Mouse (Mus musculus): Measurements from ENCODE around the gene Lcn8.
"Not testable (repeated sequence)": the region's sequence is repeated elsewhere in the genome, so short reads cannot be mapped to it uniquely, and the experiment has no call there.

Lcn8 gene

DNA sequence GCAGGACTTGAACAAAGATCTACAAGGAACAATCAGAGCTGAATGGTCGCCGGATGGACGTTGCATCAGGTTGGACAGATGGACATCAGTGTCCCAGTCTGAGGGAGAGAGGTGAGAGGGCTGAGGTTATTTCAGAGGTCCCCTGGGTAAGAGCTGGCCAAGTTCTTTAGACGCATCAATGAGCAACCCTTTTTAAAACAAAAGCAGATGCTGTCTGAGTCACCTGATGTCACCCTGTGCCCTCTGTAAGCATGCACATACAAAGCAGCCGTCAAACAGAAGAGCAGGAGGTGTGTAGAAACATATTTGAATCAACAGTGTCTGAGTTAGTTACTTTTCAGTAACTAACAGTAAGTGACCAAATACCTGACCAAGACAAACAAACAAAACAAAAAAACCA is 11.2 kb downstream of the Lcn8 start:
- DNase-seq (ENCODE audit: low read depth, low spot score) = no peak

DNA sequence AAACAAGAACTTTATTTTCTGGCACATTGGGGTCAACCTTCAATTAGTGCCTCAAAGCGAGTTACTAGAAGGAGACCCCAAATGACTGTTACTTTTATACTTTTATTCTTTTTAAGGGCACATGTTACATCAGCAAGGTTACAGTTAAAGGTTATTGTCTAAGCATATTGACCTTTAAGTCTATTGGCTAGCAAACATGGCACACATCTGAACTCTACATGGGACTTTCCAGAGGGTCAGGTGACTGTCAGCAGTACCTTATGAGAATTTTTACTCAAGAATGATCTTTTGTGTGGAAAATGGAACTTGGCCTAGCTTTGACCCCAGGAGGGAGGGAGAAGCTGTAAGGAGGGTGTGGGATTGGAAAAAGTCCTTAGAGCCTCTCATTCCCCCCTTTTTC is 13.6 kb downstream of the Lcn8 start:
- no peak for DNase-seq (ENCODE audit: low read depth, low spot score)

DNA sequence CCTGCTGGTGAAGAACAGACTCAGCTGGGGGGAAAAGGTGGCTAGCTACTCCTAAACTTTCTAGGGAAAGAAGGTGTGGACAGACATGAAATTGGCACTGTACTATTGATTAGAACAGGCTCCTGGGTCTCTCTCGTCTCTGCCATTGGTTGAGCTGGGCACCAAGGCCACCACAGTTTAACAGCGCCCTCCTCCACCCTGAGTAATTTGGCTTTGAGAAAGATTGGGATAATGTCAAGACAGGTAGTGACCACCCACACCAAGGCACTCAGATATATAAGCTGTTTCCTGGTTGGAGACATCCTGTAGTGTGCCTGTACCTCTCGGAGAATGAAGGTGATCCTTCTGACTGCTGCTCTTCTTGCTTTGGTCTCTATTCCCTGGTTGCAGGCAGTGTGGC is 23.6 kb downstream of the Lcn8 start, which contains the start of gene Lcn6:
Gene Lcn6, plus strand, starts transcription at position 301 of the 400 bp plus-strand sequence.
- DNase-seq (ENCODE audit: low read depth, low spot score) = no peak

DNA sequence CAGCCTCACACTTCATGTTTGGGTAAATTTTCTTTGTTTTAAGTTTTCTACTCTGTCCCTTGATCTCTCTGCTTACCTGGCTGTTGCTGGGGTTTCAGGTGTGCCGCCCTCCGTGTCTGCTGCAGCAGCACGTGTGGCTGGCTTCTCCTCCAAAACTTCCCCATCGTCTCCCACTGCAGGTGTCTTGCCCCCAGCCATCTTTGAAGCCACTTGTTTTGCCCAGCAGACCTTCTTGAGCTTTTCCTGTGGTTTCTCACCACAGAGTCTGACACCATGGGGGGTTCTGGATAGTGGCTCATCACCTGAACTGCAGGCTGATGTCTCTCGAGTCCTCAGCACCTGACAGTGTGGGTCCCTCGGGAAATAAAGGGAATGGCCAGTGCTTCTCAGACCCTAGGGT is 26.6 kb downstream of the Lcn8 start:
- DNase-seq (ENCODE audit: low read depth, low spot score) = no peak

DNA sequence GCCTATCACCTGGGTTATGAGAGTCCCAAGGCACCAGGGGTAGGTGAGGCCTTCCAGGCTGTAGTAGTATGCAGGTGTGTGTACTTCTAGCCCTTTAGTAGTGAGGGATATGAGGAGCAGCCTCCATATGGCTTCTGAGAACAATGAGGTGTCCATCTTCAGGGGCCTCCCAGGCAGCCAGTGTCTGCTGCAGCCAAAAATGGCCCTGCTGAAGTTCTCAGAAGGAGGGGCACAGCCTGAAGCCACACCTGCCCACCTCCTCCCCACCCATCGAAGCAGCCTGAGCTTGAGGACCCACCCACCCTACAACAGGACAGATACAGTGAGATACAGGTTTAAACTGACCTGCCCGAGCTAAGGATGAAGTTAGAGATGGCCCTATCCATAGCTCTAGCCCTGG is 29.5 kb downstream of the Lcn8 start, which contains the start of gene Lcn10:
Gene Lcn10, plus strand, starts transcription at position 301 of the 400 bp plus-strand sequence.
- DNase-seq (ENCODE audit: low read depth, low spot score) = no peak

DNA sequence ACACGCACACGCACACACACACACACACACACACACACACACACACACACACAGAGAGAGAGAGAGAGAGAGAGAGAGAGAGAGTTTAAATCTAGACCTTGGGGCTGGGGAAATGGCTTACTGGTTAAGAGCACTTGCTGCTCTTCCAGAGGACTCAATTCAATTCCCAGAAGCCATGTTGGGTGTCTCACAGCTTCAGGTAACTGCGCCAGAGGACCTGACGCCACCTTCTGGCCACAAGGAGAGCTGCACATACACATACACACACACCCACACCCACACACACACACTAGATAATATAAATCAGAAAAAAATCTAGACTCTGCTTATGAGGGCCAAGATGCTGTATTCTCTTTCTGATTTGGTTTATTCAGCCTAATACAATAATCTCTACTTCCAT is 34.0 kb downstream of the Lcn8 start:
- peak; percentile 38 for DNase-seq (ENCODE audit: low read depth, low spot score)

DNA sequence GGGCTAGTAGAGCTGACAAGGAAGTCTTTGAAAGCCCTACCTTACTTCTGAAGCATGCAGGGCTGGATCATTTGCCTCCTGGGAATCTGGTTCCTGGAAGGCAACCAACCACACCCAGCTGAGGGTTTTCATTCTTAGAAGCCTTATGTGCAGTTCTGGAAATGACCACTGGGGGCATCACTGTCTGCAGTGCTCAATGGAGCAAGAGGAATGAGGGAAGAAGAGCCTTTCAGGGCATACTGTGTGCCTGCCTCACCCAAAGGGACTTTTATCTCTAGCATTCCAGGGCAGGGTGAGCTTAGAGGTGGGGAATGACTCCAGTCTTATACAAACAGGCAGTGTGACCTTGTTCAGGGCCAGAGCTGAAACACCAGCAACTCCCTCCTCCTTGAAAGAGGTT is 41.7 kb downstream of the Lcn8 start:
- DNase-seq (ENCODE audit: low read depth, low spot score) = peak; percentile 90

DNA sequence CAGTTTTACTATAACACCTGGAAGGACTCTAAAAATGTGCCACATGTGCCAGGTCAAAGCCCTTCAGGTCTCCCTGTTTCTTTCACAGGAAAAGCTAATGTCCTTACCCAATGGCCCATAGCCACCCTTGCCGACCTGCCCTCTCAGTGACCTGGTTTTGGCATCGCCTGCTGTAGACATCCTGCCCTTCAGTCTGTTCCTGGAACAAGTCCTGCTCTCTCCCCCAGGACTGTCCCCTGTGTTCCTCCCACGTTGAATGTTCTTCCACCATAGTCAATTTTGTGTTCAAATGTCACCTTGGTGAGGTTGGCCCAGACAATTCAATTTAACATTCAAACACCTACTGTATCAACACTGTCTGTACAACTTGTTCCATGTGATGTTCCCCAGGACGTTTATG is 44.0 kb downstream of the Lcn8 start:
- no peak for DNase-seq (ENCODE audit: low read depth, low spot score)

DNA sequence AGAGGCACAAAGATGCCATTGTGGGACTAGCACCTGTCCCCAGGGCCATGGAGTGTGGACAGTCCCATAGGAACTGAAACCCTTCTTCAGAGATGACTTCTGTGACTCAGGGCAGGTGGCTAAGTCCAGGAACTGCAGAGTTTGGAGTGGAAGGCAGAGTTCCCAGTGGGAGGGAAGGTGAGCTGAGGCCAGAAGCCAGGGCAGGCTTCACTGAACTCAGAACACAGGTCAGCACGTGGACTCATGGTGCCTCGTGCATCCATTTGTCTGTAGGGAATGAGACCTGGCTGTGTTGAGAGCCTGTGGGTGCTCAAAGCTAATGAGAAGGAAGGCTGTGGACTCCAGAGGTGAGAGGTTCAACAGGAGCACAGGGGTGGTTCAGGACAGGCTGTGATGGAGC is 45.8 kb downstream of the Lcn8 start:
- no peak for DNase-seq (ENCODE audit: low read depth, low spot score)

DNA sequence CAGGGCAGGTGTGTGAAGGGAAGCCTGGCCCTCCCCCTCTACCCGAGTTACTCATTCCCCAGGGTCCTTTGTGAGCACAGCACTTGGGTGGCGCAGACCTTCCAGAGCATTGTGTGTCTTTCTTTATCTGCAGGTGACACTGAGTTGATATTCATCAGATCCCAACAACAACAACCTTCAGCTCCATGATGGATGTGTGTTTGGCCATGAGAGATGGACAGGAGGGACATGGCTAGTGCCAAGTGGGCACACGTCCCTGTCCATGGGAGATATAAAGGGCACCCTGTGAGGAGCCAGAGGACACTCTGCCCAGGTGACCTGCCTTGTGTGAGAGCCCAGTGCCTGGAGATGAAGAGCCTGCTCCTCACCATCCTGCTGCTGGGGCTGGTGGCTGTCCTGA is 46.8 kb downstream of the Lcn8 start, which contains the start of gene Obp2a:
Gene Obp2a, plus strand, starts transcription at position 301 of the 400 bp plus-strand sequence.
- DNase-seq (ENCODE audit: low read depth, low spot score) = not testable (repeated sequence)

DNA sequence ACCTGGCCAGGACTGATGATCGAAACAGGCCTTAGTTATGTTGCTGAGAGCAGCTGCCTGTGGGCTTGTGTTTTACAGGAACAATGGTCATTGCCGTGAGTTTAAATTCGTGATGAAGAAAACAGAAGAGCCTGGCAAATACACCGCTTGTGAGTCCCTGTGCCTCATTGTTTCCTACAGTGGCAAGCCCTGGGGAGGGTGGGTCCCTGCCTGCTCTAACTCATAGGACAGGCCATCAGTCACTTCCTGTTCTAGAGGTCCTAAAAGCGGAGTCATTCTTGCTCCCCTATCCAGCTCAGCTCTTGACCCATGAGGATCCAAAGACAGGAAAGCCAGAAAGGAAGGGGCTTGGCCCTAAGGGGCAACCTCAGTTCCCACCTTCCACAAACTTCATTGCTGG is 48.1 kb downstream of the Lcn8 start:
- DNase-seq (ENCODE audit: low read depth, low spot score) = no peak

DNA sequence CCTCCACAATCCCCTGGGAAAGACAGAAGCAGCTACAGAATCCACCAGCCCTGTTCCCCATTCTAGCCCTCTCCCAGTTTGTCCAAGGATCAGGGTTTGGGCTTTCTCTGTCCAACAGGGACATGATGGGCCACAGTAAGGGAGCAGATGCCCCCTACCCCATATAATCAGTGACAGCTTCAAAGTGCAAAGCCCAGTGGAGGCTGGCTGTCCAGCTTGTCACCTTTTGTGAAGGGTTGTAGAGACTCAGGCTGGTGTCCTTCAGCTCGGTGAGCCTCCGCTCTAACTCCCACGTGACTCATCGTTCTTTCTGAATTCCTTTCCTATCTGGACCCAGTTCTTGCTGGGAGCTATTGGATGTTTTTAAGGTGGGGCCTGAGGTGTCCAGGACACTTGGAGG is 50.8 kb downstream of the Lcn8 start:
- DNase-seq (ENCODE audit: low read depth, low spot score) = no peak
